Mouse (Mus musculus): ENCODE measurements around the gene Slc22a20. TPM values are rescaled to one million over a fixed set of nuclear protein-coding genes. Genes with fewer than 3 reads are reported as not detected.

Gene Slc22a20
- polyA plus RNA-seq, 1 experiment, result not detected

GRCm38 (mm10) chr19:5990921-5991320, 5.0 kb upstream of the Slc22a20 start:
- H3ac ChIP-seq (ENCODE audit: control insufficient read depth, insufficient read length), result no peak overlapping the region
- no peaks in the 10 kb centered on the region for H3K79me2 ChIP-seq (ENCODE audit: control insufficient read depth, insufficient read depth)
- TF ChIP-seq POLR2AphosphoS2 (IDR thresholded peaks at IDR 0.05; ENCODE audit: insufficient read length, low read depth) (no peak), USF1 (IDR thresholded peaks at IDR 0.05; ENCODE audit: low read depth) (peak; percentile 44)
- H3K4me3 ChIP-seq, result no peak overlapping the region
- H3K4me2 ChIP-seq (ENCODE audit: low read depth), result peak overlapping the region; percentile 34
- H3K27me3 ChIP-seq (ENCODE audit: control insufficient read depth, insufficient read depth, insufficient read length), result no peaks in the 10 kb centered on the region
- H3K36me3 ChIP-seq (ENCODE audit: control insufficient read depth, insufficient read depth), result peaks cover 21% of the 10 kb centered on the region

- Histone ChIP-seq H3K4me2 (ENCODE audit: low read depth) (no peak overlapping the region), H3K36me3 (ENCODE audit: control insufficient read depth, insufficient read depth) (peaks cover 21% of the 10 kb centered on the region), H3ac (ENCODE audit: control insufficient read depth, insufficient read length) (no peak overlapping the region), H3K79me2 (ENCODE audit: control insufficient read depth, insufficient read depth) (no peaks in the 10 kb centered on the region), H3K27me3 (ENCODE audit: control insufficient read depth, insufficient read depth, insufficient read length) (no peaks in the 10 kb centered on the region), H3K4me3 (no peak overlapping the region)
- TF ChIP-seq CEBPB (IDR thresholded peaks at IDR 0.05; ENCODE audit: insufficient read depth, poor library complexity, severe bottlenecking), result no peak
- TF ChIP-seq TCF3 (IDR thresholded peaks at IDR 0.05; ENCODE audit: insufficient read length, low read depth), result no peak
- no peak for TF ChIP-seq MYOD1 (IDR thresholded peaks at IDR 0.05; ENCODE audit: control insufficient read depth in 1 of 3, insufficient read length in 2 of 3, low read depth in 2 of 3)
- TF ChIP-seq USF1 (IDR thresholded peaks at IDR 0.05; ENCODE audit: low read depth), result no peak
- TF ChIP-seq SRF (IDR thresholded peaks at IDR 0.05; ENCODE audit: control insufficient read depth, insufficient read length, low read depth), result no peak
- no peak for TF ChIP-seq TCF12 (IDR thresholded peaks at IDR 0.05; ENCODE audit: insufficient read depth, poor library complexity, severe bottlenecking)
- TF ChIP-seq MYOG (IDR thresholded peaks at IDR 0.05; ENCODE audit: control insufficient read depth in 1 of 3, insufficient read depth in 1 of 3, insufficient read length in 2 of 3, low read depth in 2 of 3), result no peak
- TF ChIP-seq POLR2AphosphoS2 (IDR thresholded peaks at IDR 0.05; ENCODE audit: insufficient read length, low read depth), result no peak
- no peak for TF ChIP-seq POLR2A (IDR thresholded peaks at IDR 0.05; ENCODE audit: insufficient read length, low read depth)
- no peak for TF ChIP-seq REST (IDR thresholded peaks at IDR 0.05; ENCODE audit: insufficient read depth, insufficient read length)
These were observed 4.1 kb upstream of the Slc22a20 start for GRCm38 (mm10) chr19:5990033-5990432.

GRCm38 (mm10) chr19:5989585-5989984, 3.6 kb upstream of the Slc22a20 start:
- H3K79me2 ChIP-seq (ENCODE audit: control insufficient read depth, insufficient read depth), result no peaks in the 10 kb centered on the region
- H3K4me2 ChIP-seq (ENCODE audit: low read depth), result no peak overlapping the region
- no peaks in the 10 kb centered on the region for H3K27me3 ChIP-seq (ENCODE audit: control insufficient read depth, insufficient read depth, insufficient read length)
- H3K4me3 ChIP-seq, result no peak overlapping the region
- TF ChIP-seq MYOG (IDR thresholded peaks at IDR 0.05; ENCODE audit: control insufficient read depth in 1 of 3, insufficient read depth in 1 of 3, insufficient read length in 2 of 3, low read depth in 2 of 3) (peak; percentile 47 to 94 (median 80)), MAX (IDR thresholded peaks at IDR 0.05; ENCODE audit: low read depth) (no peak), TCF3 (IDR thresholded peaks at IDR 0.05; ENCODE audit: insufficient read length, low read depth) (peak; percentile 53), CEBPB (IDR thresholded peaks at IDR 0.05; ENCODE audit: insufficient read depth, poor library complexity, severe bottlenecking) (no peak), REST (IDR thresholded peaks at IDR 0.05; ENCODE audit: insufficient read depth, insufficient read length) (no peak), TCF12 (IDR thresholded peaks at IDR 0.05; ENCODE audit: insufficient read depth, poor library complexity, severe bottlenecking) (peak; percentile 61), POLR2A (IDR thresholded peaks at IDR 0.05; ENCODE audit: insufficient read length, low read depth) (no peak), USF1 (IDR thresholded peaks at IDR 0.05; ENCODE audit: low read depth) (no peak), POLR2AphosphoS2 (IDR thresholded peaks at IDR 0.05; ENCODE audit: insufficient read length, low read depth) (no peak), MYOD1 (IDR thresholded peaks at IDR 0.05; ENCODE audit: control insufficient read depth in 1 of 3, insufficient read length in 2 of 3, low read depth in 2 of 3) (peak; percentile 40 to 95 (median 93)), SRF (IDR thresholded peaks at IDR 0.05; ENCODE audit: control insufficient read depth, insufficient read length, low read depth) (no peak), E2F4 (IDR thresholded peaks at IDR 0.05; ENCODE audit: insufficient read depth) (no peak)
- no peak overlapping the region for H3ac ChIP-seq (ENCODE audit: control insufficient read depth, insufficient read length)
- peaks cover 21% of the 10 kb centered on the region for H3K36me3 ChIP-seq (ENCODE audit: control insufficient read depth, insufficient read depth)

GRCm38 (mm10) chr19:5988815-5989452, 3.0 kb upstream of the Slc22a20 start:
- Histone ChIP-seq H3K79me2 (ENCODE audit: control insufficient read depth, insufficient read depth) (no peaks in the 10 kb centered on the region), H3ac (ENCODE audit: control insufficient read depth, insufficient read length) (no peak overlapping the region), H3K4me3 (no peak overlapping the region), H3K4me2 (ENCODE audit: low read depth) (peak overlapping the region; percentile 53), H3K36me3 (ENCODE audit: control insufficient read depth, insufficient read depth) (peaks cover 16% of the 10 kb centered on the region), H3K27me3 (ENCODE audit: control insufficient read depth, insufficient read depth, insufficient read length) (no peaks in the 10 kb centered on the region)
- TF ChIP-seq POLR2AphosphoS2 (IDR thresholded peaks at IDR 0.05; ENCODE audit: insufficient read length, low read depth) (peak; percentile 20), REST (IDR thresholded peaks at IDR 0.05; ENCODE audit: insufficient read depth, insufficient read length) (no peak), TCF12 (IDR thresholded peaks at IDR 0.05; ENCODE audit: insufficient read depth, poor library complexity, severe bottlenecking) (no peak), POLR2A (IDR thresholded peaks at IDR 0.05; ENCODE audit: insufficient read length, low read depth) (peak; percentile 39)

DNA sequence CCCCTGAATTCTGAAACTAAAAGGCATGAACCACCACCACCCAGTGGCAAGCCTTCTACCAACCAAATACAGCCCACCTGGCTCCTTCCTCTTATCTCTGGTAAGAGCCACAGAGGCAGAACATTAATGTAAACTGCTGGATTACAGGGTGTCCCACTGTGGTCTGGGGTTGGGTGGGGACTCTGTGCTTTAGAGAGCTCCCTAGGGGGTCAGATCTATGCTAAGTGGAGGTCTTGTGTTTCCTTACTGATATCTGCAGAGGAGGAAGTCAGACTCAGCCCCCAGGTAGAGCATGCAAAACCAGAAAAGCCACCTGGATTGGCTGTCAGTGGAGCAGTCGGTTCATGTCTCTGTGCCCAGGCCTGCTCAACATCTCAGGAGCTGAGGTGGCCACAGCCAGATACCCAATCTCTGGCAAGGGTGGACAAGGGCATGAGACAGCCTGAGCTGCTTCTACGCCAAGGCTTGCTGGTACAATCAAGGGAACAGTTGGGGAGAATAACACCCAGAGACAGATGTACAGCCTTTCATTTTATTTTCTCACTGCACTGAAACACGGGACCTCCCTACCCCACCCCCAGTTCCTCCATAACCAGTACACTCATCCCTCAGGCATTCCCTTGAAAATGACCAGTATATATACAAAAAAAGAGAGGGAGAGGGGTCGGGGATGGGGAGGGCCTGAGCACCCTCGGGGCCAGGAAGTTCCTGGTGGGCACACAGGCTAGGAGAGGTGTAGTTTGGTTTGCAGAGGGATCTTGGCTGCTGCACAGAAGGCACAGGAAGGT, 2.3 kb upstream of the Slc22a20 start:
- TF ChIP-seq MYOD1 (IDR thresholded peaks at IDR 0.05; ENCODE audit: control insufficient read depth in 1 of 3, insufficient read length in 2 of 3, low read depth in 2 of 3), result peak in 1 of 3 experiments; percentile 4
- no peak for TF ChIP-seq REST (IDR thresholded peaks at IDR 0.05; ENCODE audit: insufficient read depth, insufficient read length)
- TF ChIP-seq MAX (IDR thresholded peaks at IDR 0.05; ENCODE audit: low read depth), result no peak
- TF ChIP-seq MYOG (IDR thresholded peaks at IDR 0.05; ENCODE audit: control insufficient read depth in 1 of 3, insufficient read depth in 1 of 3, insufficient read length in 2 of 3, low read depth in 2 of 3), result no peak
- H3K4me3 ChIP-seq, result no peak overlapping the region
- peak overlapping the region; percentile 53 for H3K4me2 ChIP-seq (ENCODE audit: low read depth)

More for the DNA sequence above, 2.3 kb upstream of the Slc22a20 start:
- Histone ChIP-seq H3K36me3 (ENCODE audit: control insufficient read depth, insufficient read depth) (peaks cover 11% of the 10 kb centered on the region), H3ac (ENCODE audit: control insufficient read depth, insufficient read length) (no peak overlapping the region), H3K79me2 (ENCODE audit: control insufficient read depth, insufficient read depth) (no peaks in the 10 kb centered on the region), H3K27me3 (ENCODE audit: control insufficient read depth, insufficient read depth, insufficient read length) (no peaks in the 10 kb centered on the region)
